Mouse (Mus musculus) layer of hippocampus, postnatal 36 days (tissue): ENCODE measurements around the gene Ercc6l2. TPM values are rescaled to one million over a fixed set of nuclear protein-coding genes. Genes with fewer than 3 reads are reported as not detected.

Experiments
- DNase-seq, 2 experiments: peaks; one replicate each; pipeline ENCODE4 v3.0.0; 2022
- total RNA-seq, 2 experiments: library from RNA; stranded (reverse); gene quantifications; 2 replicates each; pipeline ENCODE4 v1.2.3; 2021

The Ercc6l2 gene
- total RNA-seq, 2 experiments from 2014 or later, result 17.4 to 19.4 TPM

DNA sequence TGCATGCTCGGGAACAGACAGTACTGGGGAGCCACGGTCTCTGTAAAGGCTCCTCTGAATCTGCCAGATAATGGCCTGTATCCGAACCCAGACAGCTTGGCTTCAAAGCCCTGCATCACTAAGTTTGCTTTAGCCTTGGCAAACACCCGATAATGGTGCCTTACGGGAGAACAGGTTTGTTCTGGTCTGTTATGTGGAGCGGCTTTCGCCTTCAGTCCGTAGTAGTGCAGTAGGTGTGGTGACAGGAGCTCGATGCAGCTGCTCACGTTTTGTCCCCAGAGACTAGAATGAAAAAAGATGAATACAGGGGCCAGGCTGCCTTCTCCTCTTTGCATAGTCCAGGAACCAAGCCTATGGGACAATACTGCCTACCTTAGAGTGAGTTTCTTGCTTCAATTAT, 115.5 kb downstream of the Ercc6l2 start:
- DNase-seq, result no peak

DNA sequence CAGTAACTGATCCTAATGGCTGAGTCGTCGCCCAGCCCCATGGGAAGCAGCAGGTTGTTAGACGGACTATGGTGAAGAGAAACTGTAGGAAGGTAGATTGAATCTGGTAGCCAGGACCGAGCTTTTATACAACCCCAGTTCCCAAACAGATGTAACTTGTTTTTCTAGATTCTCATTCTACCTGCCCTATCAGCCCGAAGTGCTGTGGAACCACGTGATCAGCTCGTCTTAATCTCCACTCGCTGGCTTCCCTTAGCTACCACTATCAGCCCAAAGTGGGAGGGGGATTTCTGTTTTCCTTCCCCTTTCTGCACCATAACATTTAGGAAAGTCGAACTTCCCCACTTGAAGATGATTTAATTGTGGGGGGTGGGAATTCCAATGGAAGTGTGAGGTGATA, 121.3 kb downstream of the Ercc6l2 start:
- no peak for DNase-seq

DNA sequence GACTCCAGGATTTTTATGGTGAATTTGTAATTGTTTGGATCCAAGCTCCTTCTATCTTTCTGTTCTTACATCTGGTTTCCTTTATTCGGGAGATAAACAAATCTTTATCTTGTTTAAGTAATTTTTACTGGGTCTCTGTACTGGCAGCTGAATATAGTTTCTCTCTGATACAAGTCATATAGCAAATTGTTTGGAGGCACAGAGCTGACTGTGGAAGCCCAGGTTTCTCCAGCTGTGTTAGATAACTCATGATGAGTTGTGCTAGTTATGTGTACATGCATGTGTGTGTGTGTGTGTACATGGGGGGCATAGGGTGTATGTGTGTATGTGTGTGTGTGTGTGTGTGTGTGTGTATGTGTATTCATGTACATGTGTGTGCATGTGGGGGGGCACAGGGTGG, 125.2 kb downstream of the Ercc6l2 start:
- no peak for DNase-seq

DNA sequence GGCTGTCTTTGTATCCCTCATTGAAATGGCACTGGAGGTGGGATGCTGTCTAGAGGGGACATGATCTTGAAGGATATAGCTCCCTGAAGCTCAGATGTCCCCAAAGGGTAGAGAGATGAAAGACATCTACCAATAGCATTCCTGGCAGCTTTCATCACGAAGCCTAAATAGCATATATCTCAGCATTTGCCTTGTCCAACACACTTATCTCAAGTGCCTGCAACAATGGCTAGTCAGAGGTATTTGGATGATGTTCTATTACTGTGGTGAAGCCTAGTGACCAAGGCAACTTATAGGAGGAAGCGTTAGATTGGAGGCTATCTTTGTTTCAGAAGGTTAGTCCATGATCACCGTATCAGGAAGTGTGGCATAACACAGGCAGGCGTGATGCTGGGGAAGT, 126.1 kb downstream of the Ercc6l2 start:
- no peak for DNase-seq

DNA sequence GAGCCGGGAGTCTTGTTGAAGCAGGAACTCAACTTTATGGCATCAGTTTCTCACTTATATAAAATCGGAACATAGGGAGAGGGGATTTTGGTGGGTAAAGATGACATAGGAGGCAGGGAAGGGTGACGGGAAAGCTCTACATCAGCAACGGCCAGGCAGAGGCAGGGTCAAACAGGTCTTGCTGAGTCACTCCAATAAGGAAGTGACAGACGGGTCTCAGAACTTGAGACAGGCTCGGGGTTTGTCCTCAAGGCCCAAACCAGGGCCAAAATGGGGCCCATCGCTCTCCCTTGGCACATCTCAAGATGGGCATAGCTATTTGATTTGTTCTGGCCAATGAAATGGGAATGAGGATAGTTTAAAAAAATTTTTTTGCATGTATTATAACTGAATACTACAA, 128.6 kb downstream of the Ercc6l2 start:
- DNase-seq, result no peak

DNA sequence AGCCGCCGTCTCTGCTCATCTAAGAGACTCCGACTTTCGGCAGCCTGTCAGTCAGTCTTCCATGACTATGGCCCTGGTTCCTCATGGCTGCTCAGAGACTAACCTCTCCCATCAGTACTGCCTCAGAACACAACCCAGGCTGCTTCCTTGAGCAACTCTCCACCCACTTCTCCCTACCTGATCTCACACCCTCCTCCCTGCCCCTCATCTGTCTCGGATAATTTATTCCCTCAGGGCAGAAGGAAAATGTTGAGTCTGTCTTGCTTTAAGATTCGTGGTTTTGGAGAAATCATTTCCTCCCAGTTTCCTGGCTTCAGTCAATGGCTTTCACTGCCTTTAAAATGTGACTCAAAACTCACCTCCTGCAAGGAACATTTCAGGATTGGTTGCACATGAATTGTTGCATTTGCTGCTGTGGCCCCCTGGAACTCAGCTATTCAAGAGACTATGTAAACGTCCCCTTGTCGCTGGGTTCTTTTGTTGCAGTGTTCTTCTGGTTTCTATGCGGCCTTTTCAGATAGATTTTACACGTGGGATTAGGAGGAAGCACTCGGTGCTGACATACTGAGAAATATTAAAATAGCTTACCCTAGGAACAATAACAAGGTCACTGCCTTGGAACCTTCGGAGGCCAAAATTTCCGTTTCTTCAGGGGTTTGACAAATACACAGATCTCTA, 129.4 kb downstream of the Ercc6l2 start:
- no peak for DNase-seq

Other genes with a start within 250 kb of the Ercc6l2 start
- gene Ptch1, start 241.6 kb upstream of the Ercc6l2 start, total RNA-seq, result 10 to 100 TPM; 41.0 to 49.1 TPM